Mouse (Mus musculus): Measurements from ENCODE around the gene St3gal3. TPM values are rescaled to one million over a fixed set of nuclear protein-coding genes. Genes with fewer than 3 reads are reported as not detected.

The St3gal3 gene
- polyA plus RNA-seq, 1 experiment from 2014 or later: 10.9 TPM

DNA sequence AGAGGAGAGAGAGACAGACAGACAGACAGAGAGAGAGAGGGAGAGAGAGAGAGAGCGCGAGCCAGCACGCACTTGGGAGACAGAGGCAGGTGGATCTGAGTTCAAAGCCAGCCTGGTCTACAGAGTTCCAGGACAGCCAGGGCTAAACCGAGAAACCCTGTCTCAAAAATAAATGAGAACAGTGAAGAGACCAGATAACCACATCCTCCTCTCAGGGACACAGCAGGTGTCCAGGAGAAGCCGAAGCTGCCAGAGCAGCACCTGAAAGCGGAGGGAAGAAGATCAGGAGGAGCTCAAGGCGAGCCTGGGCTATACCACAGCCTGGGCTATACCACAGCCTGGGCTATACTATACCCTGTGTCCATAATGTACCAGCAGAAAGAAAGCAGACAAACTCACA, 16.1 kb upstream of the St3gal3 start:
- H3K4me2 ChIP-seq (replicated peaks): no peak overlapping the region
- H3K4me1 ChIP-seq: no peaks in the 10 kb centered on the region
- H3K9me3 ChIP-seq (replicated peaks): no peaks in the 10 kb centered on the region
- H3K9ac ChIP-seq: no peak overlapping the region
- no peak overlapping the region for H3K4me3 ChIP-seq
- no peak for ATAC-seq (ENCODE audit: low FRiP score)
- H3K27ac ChIP-seq: no peak overlapping the region
- H3K36me3 ChIP-seq: peaks cover 96% of the 10 kb centered on the region
- WGBS: 96% methylated on average over 7 of the region's 7 CpGs
- no peaks in the 10 kb centered on the region for H3K27me3 ChIP-seq

DNA sequence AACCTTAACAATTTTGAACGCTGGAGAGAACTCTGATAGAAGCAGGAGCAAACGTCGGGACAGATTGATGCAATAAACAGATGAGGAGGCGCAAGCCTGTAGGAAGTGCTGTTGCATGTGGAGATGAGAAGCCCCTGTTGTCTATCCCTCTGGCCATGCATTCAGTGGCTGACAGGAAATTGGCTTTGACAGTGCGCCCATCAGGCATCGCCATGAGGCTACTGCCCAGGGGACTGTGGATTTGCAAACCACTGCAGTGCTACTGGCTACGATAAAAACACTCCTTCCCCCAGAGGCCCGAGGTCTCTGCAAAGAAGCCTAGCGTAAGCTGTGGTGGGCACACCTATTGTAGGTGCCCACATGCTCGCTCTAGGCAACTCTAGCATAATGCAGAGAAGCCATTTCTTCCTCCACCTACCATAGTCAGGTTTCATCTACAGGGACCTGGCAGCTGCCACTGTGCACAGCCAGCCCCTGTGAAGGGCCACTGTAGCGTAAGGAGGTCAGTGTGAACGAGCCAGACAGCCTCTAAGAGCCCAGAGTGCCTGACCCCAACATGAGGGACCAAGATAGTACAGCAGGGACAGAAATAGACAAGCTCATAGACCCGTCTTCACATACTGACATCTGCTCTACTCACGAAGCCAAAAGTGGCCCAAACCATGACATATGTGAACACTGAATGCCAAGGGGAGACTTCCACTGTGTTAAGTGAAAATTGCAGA, 15.4 kb upstream of the St3gal3 start:
- no peak overlapping the region for H3K4me2 ChIP-seq (replicated peaks)
- 89% methylated on average over 14 of the region's 14 CpGs for WGBS
- H3K27ac ChIP-seq: no peak overlapping the region
- no peak for ATAC-seq (ENCODE audit: low FRiP score)
- H3K4me3 ChIP-seq: no peak overlapping the region
- H3K9ac ChIP-seq: no peak overlapping the region
- H3K4me1 ChIP-seq: no peaks in the 10 kb centered on the region
- peaks cover 96% of the 10 kb centered on the region for H3K36me3 ChIP-seq
- no peaks in the 10 kb centered on the region for H3K9me3 ChIP-seq (replicated peaks)
- no peaks in the 10 kb centered on the region for H3K27me3 ChIP-seq

DNA sequence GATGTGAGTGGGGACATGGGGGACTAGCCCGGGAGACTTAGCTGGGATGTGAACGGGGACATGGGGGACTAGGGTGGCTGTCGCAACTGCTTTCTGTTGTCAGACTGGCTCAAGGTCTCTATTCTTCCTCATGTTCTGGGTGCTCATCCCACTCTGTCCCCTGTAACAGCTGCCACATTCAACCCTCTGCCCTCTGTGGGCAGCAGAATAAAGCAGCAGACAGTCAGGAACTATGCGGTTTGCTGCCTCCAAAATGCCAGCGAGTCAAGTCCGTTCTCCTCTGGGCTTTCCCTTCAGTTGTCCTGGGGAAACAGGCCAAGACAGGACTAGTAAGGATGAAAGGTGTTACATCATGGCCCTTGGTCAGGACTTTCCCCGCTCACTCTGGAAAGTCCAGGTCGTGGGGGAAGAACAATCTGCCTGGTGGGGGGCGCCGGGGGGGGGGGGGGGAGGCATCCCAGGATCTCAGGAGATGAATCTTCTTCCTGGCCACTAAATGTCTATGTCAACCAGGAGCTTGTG, 14.4 kb upstream of the St3gal3 start:
- Histone ChIP-seq H3K9ac (no peak overlapping the region), H3K27ac (no peak overlapping the region), H3K36me3 (peaks cover 96% of the 10 kb centered on the region), H3K9me3 (replicated peaks) (no peaks in the 10 kb centered on the region), H3K27me3 (no peaks in the 10 kb centered on the region), H3K4me3 (no peak overlapping the region), H3K4me1 (no peaks in the 10 kb centered on the region), H3K4me2 (replicated peaks) (no peak overlapping the region)
- WGBS: 87% methylated on average over 10 of the region's 10 CpGs
- no peak for ATAC-seq (ENCODE audit: low FRiP score)

DNA sequence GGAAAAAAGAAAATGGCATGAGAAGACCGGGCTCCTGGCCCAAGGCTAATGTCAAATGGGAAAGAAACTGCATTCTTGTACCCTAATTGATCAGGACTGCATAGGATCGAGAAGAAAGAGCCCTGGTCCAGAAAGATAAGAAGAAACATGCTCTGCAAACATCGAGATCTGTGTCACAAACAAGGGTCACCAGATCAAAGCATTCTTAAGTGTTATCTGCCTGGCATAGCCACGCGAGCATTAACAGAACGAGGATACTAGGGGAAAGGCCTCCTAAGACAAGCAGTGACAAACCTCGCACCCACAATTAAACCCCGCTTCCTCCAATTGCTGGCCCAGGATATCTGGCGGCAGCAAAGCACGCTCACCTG, 13.6 kb upstream of the St3gal3 start:
- Histone ChIP-seq H3K4me2 (replicated peaks) (no peak overlapping the region), H3K27ac (no peak overlapping the region), H3K9ac (no peak overlapping the region), H3K4me3 (no peak overlapping the region), H3K9me3 (replicated peaks) (no peaks in the 10 kb centered on the region), H3K4me1 (no peaks in the 10 kb centered on the region), H3K27me3 (no peaks in the 10 kb centered on the region), H3K36me3 (peaks cover 97% of the 10 kb centered on the region)
- 92% methylated on average over 10 of the region's 10 CpGs for WGBS
- no peak for ATAC-seq (ENCODE audit: low FRiP score)

DNA sequence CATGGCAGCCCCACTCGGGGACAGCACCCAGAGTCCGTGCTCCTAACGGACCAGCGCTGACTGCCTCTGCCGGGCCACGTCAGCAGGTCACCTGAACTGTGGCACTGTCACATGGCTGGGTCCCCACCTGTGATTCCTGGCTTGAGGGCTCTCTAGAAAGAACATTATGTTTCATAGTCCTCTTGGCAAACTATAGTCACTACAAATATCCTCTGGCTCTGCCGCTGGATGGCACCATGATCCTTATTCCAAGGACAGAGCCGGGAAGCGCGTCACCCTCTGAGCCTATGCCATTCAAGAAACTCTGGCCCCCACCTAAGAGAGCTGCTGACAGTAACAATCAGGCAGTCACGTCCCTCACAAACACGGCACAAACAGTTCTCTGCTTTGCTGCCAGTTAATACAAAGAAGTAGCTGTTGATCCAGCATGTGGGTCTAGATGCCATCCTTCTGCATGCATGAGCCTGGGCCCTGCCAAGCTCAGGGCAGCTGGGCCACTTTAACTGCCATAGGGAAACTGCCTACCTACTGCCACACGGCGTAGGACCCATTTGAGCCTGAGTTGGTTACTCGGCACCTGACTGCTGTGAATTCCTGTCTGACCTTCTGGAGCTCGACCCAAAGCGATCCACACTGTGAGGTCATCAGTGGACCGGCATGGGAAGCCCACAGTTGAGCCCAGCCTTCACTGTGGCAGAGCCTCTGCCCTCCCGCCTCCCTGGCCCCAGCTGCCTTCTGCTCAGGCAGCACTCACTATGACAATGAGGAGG, 13.0 kb upstream of the St3gal3 start:
- no peaks in the 10 kb centered on the region for H3K9me3 ChIP-seq (replicated peaks)
- WGBS: 93% methylated on average over 19 of the region's 19 CpGs
- no peak overlapping the region for H3K4me2 ChIP-seq (replicated peaks)
- H3K9ac ChIP-seq: no peak overlapping the region
- ATAC-seq (ENCODE audit: low FRiP score): no peak
- H3K27me3 ChIP-seq: no peaks in the 10 kb centered on the region
- no peak overlapping the region for H3K27ac ChIP-seq
- no peaks in the 10 kb centered on the region for H3K4me1 ChIP-seq
- H3K4me3 ChIP-seq: no peak overlapping the region
- H3K36me3 ChIP-seq: peaks cover 97% of the 10 kb centered on the region

DNA sequence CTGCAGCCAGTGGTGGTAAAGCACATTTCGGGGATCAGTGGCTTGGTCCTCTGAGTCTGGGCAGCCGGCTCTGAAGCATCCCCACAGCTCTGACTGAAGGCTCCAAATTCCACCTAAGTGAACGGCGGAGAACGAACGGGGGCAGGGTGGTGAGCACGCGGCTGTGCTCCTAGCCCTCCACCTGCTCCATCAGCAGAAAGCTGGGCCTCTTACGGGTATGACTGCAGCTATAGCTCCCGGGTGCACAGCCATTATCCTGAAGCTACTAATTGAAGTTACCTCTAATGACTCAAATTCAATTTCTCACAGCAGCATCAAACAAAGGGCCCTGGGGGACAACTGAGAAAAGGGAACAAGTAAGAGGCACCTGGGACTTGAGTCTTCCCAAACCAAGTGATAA, 12.4 kb upstream of the St3gal3 start:
- ATAC-seq (ENCODE audit: low FRiP score): 0 out of 2 replicates have a peak, but pooled peaks have one; percentile 40
- no peaks in the 10 kb centered on the region for H3K27me3 ChIP-seq
- no peak overlapping the region for H3K4me2 ChIP-seq (replicated peaks)
- H3K4me3 ChIP-seq: no peak overlapping the region
- no peak overlapping the region for H3K27ac ChIP-seq
- H3K4me1 ChIP-seq: no peaks in the 10 kb centered on the region
- H3K9ac ChIP-seq: no peak overlapping the region
- H3K36me3 ChIP-seq: peaks cover 97% of the 10 kb centered on the region
- 92% methylated on average over 10 of the region's 10 CpGs for WGBS
- H3K9me3 ChIP-seq (replicated peaks): no peaks in the 10 kb centered on the region

DNA sequence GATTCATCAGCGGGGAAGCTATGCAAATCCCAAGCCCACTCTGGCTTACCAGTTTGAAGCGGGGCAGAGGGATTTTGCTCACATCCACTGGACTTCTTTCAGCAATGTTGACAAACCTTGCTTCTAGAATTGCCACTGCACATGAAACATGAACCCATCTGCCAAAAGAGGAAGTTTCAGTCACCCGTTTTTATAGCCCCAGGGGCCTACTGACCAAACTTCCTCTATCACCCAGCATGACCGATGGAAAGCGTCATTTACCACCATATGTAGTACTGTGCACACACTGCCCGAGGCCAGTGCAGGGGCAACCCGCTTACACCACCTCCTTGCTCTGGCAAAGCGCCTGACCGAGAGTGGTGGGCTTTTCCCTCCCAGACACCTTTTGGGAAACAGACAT, 9.6 kb upstream of the St3gal3 start:
- Histone ChIP-seq H3K9ac (no peak overlapping the region), H3K4me1 (no peaks in the 10 kb centered on the region), H3K4me3 (no peak overlapping the region), H3K4me2 (replicated peaks) (no peak overlapping the region), H3K9me3 (replicated peaks) (no peaks in the 10 kb centered on the region), H3K27me3 (no peaks in the 10 kb centered on the region), H3K27ac (no peak overlapping the region), H3K36me3 (peaks cover 97% of the 10 kb centered on the region)
- 89% methylated on average over 9 of the region's 9 CpGs for WGBS
- no peak for ATAC-seq (ENCODE audit: low FRiP score)

DNA sequence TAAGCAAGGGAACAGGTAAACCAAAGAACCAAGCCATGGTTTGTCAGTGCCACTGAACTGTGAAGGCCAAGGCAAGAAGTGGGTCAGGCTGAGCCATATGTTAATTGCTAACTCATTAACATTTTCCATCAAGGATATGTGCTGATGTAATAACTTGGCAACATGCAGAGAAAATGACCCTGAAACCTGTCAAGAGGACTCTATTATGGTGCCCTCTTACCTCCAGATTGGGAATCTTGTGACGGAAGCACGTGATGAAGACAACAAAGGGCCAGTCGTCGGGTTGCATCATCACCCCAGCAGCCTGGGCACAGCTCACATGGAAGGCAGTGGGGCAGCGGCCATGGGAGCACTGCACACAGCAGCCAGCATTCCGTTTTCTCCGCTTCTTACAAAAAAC, 9.0 kb upstream of the St3gal3 start:
- Histone ChIP-seq H3K4me3 (no peak overlapping the region), H3K4me2 (replicated peaks) (no peak overlapping the region), H3K27ac (no peak overlapping the region), H3K36me3 (peaks cover 97% of the 10 kb centered on the region), H3K27me3 (no peaks in the 10 kb centered on the region), H3K9me3 (replicated peaks) (no peaks in the 10 kb centered on the region), H3K9ac (no peak overlapping the region), H3K4me1 (no peaks in the 10 kb centered on the region)
- no peak for ATAC-seq (ENCODE audit: low FRiP score)
- 92% methylated on average over 7 of the region's 7 CpGs for WGBS

DNA sequence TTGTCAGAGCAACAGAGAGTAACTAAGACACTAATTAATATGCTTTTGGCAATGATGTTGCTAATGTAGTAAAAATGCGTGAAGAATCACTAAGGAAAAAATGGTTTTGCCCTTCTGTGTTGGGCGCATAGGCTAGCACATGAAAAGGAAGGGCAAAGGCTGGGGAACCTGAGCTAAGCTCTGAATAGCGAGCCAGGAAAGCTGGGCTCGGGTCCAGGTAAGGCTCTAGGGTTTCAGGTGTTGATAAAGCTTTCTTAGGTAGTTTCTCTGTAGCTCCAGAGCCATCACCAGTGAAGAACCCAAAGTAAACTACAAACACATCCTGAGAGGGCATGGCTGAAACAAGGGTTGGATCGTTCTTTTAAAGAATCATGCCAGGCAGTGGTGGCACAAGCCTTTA, 6.8 kb upstream of the St3gal3 start:
- Histone ChIP-seq H3K4me2 (replicated peaks) (no peak overlapping the region), H3K4me1 (no peaks in the 10 kb centered on the region), H3K27ac (no peak overlapping the region), H3K9ac (no peak overlapping the region), H3K27me3 (no peaks in the 10 kb centered on the region), H3K9me3 (replicated peaks) (no peaks in the 10 kb centered on the region), H3K36me3 (peaks cover 97% of the 10 kb centered on the region), H3K4me3 (no peak overlapping the region)
- WGBS: 92% methylated on average over 5 of the region's 5 CpGs
- ATAC-seq (ENCODE audit: low FRiP score): no peak

DNA sequence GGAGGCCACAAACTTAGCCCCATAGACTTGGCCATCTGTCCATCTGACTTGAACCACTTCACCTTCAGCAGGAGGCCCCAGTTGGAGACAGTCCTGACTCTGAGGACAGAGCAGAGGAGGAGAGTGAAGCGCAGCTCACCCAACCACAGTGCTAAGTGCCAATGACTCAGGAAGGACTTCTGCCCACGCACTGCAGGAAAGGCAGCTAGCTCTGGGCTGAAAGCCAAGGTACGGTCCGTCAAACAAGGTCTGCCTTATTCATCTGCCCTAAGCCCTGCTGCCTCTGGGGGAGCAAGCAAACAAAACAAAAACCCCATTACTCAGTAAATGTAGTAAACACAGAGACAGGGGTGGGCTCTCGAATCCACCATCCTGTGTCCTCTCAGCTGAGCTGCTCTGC, 4.2 kb upstream of the St3gal3 start:
- Histone ChIP-seq H3K9ac (no peak overlapping the region), H3K9me3 (replicated peaks) (no peaks in the 10 kb centered on the region), H3K4me1 (peaks cover 2% of the 10 kb centered on the region), H3K4me2 (replicated peaks) (no peak overlapping the region), H3K27ac (no peak overlapping the region), H3K36me3 (peaks cover 76% of the 10 kb centered on the region), H3K27me3 (no peaks in the 10 kb centered on the region), H3K4me3 (no peak overlapping the region)
- ATAC-seq (ENCODE audit: low FRiP score): no peak
- 91% methylated on average over 5 of the region's 5 CpGs for WGBS

DNA sequence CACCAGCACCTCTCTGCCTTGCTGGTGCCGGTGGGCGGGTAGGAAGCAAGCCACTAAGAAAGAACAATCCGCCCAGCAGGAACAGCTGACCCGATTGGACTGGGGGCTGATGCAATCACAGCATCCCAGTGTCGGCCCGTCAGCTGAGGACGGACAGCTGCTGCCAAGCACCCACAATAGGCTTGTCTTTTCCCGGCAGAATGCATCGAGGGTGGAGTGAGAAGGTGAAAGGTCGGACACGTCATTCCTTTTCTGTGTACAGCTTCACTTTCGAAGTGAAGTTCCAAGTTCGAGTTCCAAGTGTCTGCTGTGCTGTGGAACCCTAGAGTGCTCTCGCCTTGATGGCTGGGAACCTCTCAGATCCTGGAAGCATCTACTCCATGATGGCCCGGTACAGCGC, 3.1 kb upstream of the St3gal3 start:
- H3K9ac ChIP-seq: no peak overlapping the region
- peaks cover 66% of the 10 kb centered on the region for H3K36me3 ChIP-seq
- ATAC-seq (ENCODE audit: low FRiP score): no peak
- WGBS: 84% methylated on average over 16 of the region's 16 CpGs
- H3K9me3 ChIP-seq (replicated peaks): no peaks in the 10 kb centered on the region
- H3K4me3 ChIP-seq: no peak overlapping the region
- H3K27me3 ChIP-seq: no peaks in the 10 kb centered on the region
- no peak overlapping the region for H3K4me2 ChIP-seq (replicated peaks)
- no peak overlapping the region for H3K27ac ChIP-seq
- peaks cover 13% of the 10 kb centered on the region for H3K4me1 ChIP-seq

DNA sequence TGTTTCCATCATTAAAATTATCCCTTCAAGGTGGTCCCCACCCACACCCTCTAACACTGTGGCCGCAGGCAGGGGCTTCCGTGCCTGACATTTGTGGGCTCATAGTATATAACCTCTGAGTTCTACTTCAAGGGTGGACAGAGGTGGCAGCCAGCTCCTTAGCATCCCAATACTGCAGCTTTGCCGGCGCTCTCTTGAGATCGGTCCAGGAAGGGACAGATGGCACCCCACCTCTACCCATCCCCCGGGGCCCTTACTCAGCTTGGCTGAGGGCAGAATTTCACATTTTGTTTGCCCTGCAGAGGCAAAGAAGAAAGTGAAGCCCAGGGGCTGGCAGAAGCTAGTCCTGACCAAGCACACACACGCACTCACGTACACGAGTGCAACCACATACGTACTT, 2.6 kb upstream of the St3gal3 start:
- Histone ChIP-seq H3K27ac (no peak overlapping the region), H3K4me2 (replicated peaks) (no peak overlapping the region), H3K9me3 (replicated peaks) (no peaks in the 10 kb centered on the region), H3K4me3 (no peak overlapping the region), H3K4me1 (peaks cover 15% of the 10 kb centered on the region), H3K27me3 (no peaks in the 10 kb centered on the region), H3K9ac (no peak overlapping the region), H3K36me3 (peaks cover 60% of the 10 kb centered on the region)
- ATAC-seq (ENCODE audit: low FRiP score): no peak
- 93% methylated on average over 10 of the region's 10 CpGs for WGBS

DNA sequence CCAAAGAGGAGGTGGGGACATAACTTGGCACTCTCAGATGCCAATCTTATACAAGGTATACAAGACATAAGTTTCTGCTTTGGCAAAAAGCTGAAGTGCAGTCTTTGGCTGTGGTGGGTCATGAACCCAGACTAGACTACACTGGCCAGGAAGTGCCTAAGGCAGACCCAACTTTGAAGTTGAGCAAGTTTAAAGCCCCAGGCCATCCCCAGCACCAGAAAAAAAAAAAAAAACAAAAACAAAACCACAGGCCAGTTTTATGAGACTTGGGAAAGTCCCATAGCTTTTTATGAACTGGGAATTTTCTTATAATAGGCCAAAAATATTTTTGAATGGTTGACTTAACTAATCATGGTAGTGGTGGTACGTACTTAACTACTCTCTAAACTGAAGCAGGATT, 700 bp upstream of the St3gal3 start:
- ATAC-seq (ENCODE audit: low FRiP score): peak; percentile 24; the same call in 1 of the 2 replicates
- Histone ChIP-seq H3K4me1 (peaks cover 15% of the 10 kb centered on the region), H3K27me3 (no peaks in the 10 kb centered on the region), H3K4me2 (replicated peaks) (peak overlapping the region; percentile 82), H3K36me3 (peaks cover 44% of the 10 kb centered on the region), H3K27ac (peak overlapping the region; percentile 88), H3K9me3 (replicated peaks) (no peaks in the 10 kb centered on the region), H3K4me3 (peak overlapping the region; percentile 99), H3K9ac (peak overlapping the region; percentile 92)
- 89% methylated on average over 1 of the region's 1 CpGs for WGBS

All from hindbrain, embryonic 12.5 days (tissue).